Mouse (Mus musculus) hindbrain, postnatal 0 days (tissue): Measurements from ENCODE around the gene Igfbp4. TPM values are rescaled to one million over a fixed set of nuclear protein-coding genes. Genes with fewer than 3 reads are reported as not detected.

ENCODE experiments used
- ATAC-seq: fragments of 200-750 bp; cut with Nextera tagmentation; 2 replicates; pipeline ENCODE4 v1.8.0; 2017; ENCODE audit warnings: mild to moderate bottlenecking, moderate TSS enrichment, moderate library complexity
- DNase-seq: peaks from one replicate; pipeline ENCODE4 v3.0.0-alpha.2; 2015; ENCODE audit warnings: low spot score
- H3K27ac ChIP-seq: fragments of 300-500 bp; sonication (generic); 2 replicates; pipeline ENCODE4 v1.5.1; 2014; ENCODE audit warnings: mild to moderate bottlenecking
- H3K27me3 ChIP-seq: fragments of 300-500 bp; sonication (generic); 2 replicates; pipeline ENCODE4 v1.6.1; 2014; ENCODE audit warnings: low read length, mixed read lengths; ENCODE audit not compliant: insufficient read depth
- H3K36me3 ChIP-seq: fragments of 300-500 bp; sonication (generic); 2 replicates; pipeline ENCODE4 v1.6.1; 2014; ENCODE audit warnings: low read length, mixed read lengths; ENCODE audit not compliant: insufficient read depth
- H3K4me1 ChIP-seq: fragments of 300-500 bp; sonication (generic); 2 replicates; pipeline ENCODE4 v1.6.1; 2014; ENCODE audit warnings: antibody characterized with exemption, low read length, mixed read lengths; ENCODE audit not compliant: insufficient read depth
- H3K4me2 ChIP-seq: fragments of 300-500 bp; sonication (generic); 2 replicates; pipeline ENCODE4 v1.6.1; 2014; ENCODE audit warnings: low read depth, mild to moderate bottlenecking, low read length, moderate library complexity, mixed read lengths
- H3K4me3 ChIP-seq: fragments of 300-500 bp; sonication (generic); 2 replicates; pipeline ENCODE4 v1.5.1; 2014; ENCODE audit warnings: low read length
- H3K9ac ChIP-seq: fragments of 300-500 bp; sonication (generic); replicated peaks from 2 replicates; pipeline ENCODE4 v1.6.1; 2014; ENCODE audit warnings: mild to moderate bottlenecking, low read length, moderate library complexity, mixed read lengths
- H3K9me3 ChIP-seq: fragments of 300-500 bp; sonication (generic); 2 replicates; pipeline ENCODE4 v1.6.1; 2016; ENCODE audit warnings: low read length, mixed read lengths
- CTCF ChIP-seq: IDR thresholded peaks from 2 replicates; pipeline ENCODE4 v1.5.1; 2016; ENCODE audit warnings: antibody characterized with exemption, control low read depth, low read depth
- WGBS: fragments of 180-500 bp; shearing (Covaris S2); extraction: QIAGEN DNeasy Blood & Tissue Kit; methylation state at CpG from one replicate; pipeline ENCODE4 v1.1.7; 2014; 5-methylcytosine and 5-hydroxymethylcytosine counted together
- polyA plus RNA-seq: library from polyadenylated mRNA; unstranded; fragments of >200 nt; fragmentation: Nextera tagmentation; extraction: Ambion mirVana; gene quantifications from 2 replicates; pipeline ENCODE4 v1.2.1, GENCODE M21; 2015
- total RNA-seq: library from RNA; depleted of rRNA; stranded (reverse); fragments of >200 nt; gene quantifications from 2 replicates; pipeline ENCODE4 v1.2.3, GENCODE M21; 2014

Igfbp4 gene
- total and polyA plus RNA-seq, 2 experiments from 2014 or later, result 81.3 to 103 TPM

- ATAC-seq (no peak), DNase-seq (no peak)
- no peak overlapping the region for H3K9ac ChIP-seq
- no peaks in the 10 kb centered on the region for H3K27me3 ChIP-seq
- 96% methylated on average over 5 of the region's 5 CpGs for WGBS
- no peaks in the 10 kb centered on the region for H3K36me3 ChIP-seq
- H3K27ac ChIP-seq, result no peak overlapping the region
- H3K4me3 ChIP-seq, result no peak overlapping the region
- no peaks in the 10 kb centered on the region for H3K9me3 ChIP-seq
- TF ChIP-seq CTCF, result no peak
- H3K4me1 ChIP-seq, result no peaks in the 10 kb centered on the region
- H3K4me2 ChIP-seq, result no peak overlapping the region
Observed at GRCm38 (mm10) chr11:99010706-99011105, 30.3 kb upstream of the Igfbp4 start.

GRCm38 (mm10) chr11:99013856-99014255, 27.2 kb upstream of the Igfbp4 start:
- no peaks in the 10 kb centered on the region for H3K9me3 ChIP-seq
- no peak overlapping the region for H3K27ac ChIP-seq
- ATAC-seq (no peak), DNase-seq (no peak)
- no peak overlapping the region for H3K4me3 ChIP-seq
- no peak for TF ChIP-seq CTCF
- no peaks in the 10 kb centered on the region for H3K4me1 ChIP-seq
- no peaks in the 10 kb centered on the region for H3K27me3 ChIP-seq
- WGBS, result 92% methylated on average over 1 of the region's 1 CpGs
- no peaks in the 10 kb centered on the region for H3K36me3 ChIP-seq
- H3K4me2 ChIP-seq, result no peak overlapping the region
- H3K9ac ChIP-seq, result no peak overlapping the region

GRCm38 (mm10) chr11:99019844-99020243, 21.2 kb upstream of the Igfbp4 start:
- Histone ChIP-seq H3K4me2 (no peak overlapping the region), H3K36me3 (no peaks in the 10 kb centered on the region), H3K27ac (no peak overlapping the region), H3K9me3 (no peaks in the 10 kb centered on the region), H3K27me3 (no peaks in the 10 kb centered on the region), H3K4me3 (no peak overlapping the region), H3K9ac (no peak overlapping the region), H3K4me1 (0 out of 2 replicates have a peak, but pooled peaks cover 5% of the 10 kb centered on the region)
- TF ChIP-seq CTCF, result no peak
- WGBS, result 94% methylated on average over 6 of the region's 6 CpGs
- ATAC-seq, result no peak
- DNase-seq, result no peak

GRCm38 (mm10) chr11:99022384-99022933, 18.6 kb upstream of the Igfbp4 start:
- no peak overlapping the region for H3K9ac ChIP-seq
- peak overlapping the region; percentile 81 for H3K4me2 ChIP-seq
- ATAC-seq (no peak), DNase-seq (no peak)
- no peak for TF ChIP-seq CTCF
- H3K36me3 ChIP-seq, result no peaks in the 10 kb centered on the region
- H3K27ac ChIP-seq, result no peak overlapping the region
- H3K27me3 ChIP-seq, result no peaks in the 10 kb centered on the region
- peak overlapping the region; percentile 66 for H3K4me3 ChIP-seq
- WGBS, result 81% methylated on average over 5 of the region's 5 CpGs
- 0 out of 2 replicates have a peak, but pooled peaks cover 5% of the 10 kb centered on the region for H3K4me1 ChIP-seq
- H3K9me3 ChIP-seq, result no peaks in the 10 kb centered on the region

GRCm38 (mm10) chr11:99023094-99023493, 17.9 kb upstream of the Igfbp4 start:
- H3K27me3 ChIP-seq, result no peaks in the 10 kb centered on the region
- DNase-seq, result no peak
- H3K4me1 ChIP-seq, result 0 out of 2 replicates have a peak, but pooled peaks cover 5% of the 10 kb centered on the region
- peak overlapping the region; percentile 81 for H3K4me2 ChIP-seq
- no peak overlapping the region for H3K27ac ChIP-seq
- peak overlapping the region; percentile 66 for H3K4me3 ChIP-seq
- no peaks in the 10 kb centered on the region for H3K36me3 ChIP-seq
- peak overlapping the region; percentile 49 for H3K9ac ChIP-seq
- WGBS, result 10% methylated on average over 4 of the region's 4 CpGs
- ATAC-seq, result no peak
- no peaks in the 10 kb centered on the region for H3K9me3 ChIP-seq
- TF ChIP-seq CTCF, result no peak

GRCm38 (mm10) chr11:99023500-99024467, 17.3 kb upstream of the Igfbp4 start, which contains the start of gene Top2a:
Gene Top2a, minus strand, starts transcription at chr11:99024189.
- 0 out of 2 replicates have a peak, but pooled peaks cover 5% of the 10 kb centered on the region for H3K4me1 ChIP-seq
- no peaks in the 10 kb centered on the region for H3K36me3 ChIP-seq
- under 1% methylated on average over 54 of the region's 54 CpGs for WGBS
- peak within 1 kb of the TSS; percentile 49 for H3K9ac ChIP-seq
- ATAC-seq (peak; percentile 98), DNase-seq (peak; percentile 98)
- no peak for TF ChIP-seq CTCF
- peak within 1 kb of the TSS; percentile 81 for H3K4me2 ChIP-seq
- no peaks in the 10 kb centered on the region for H3K9me3 ChIP-seq
- no peaks in the 10 kb centered on the region for H3K27me3 ChIP-seq
- peak within 1 kb of the TSS; percentile 59; the same call in 1 of the 2 replicates for H3K27ac ChIP-seq
- H3K4me3 ChIP-seq, result peak within 1 kb of the TSS; percentile 66
